Mouse (Mus musculus) right cerebral cortex, postnatal 14 days (tissue): ENCODE results near the gene Cdc42ep2.

Experiments
- DNase-seq: peaks from one replicate; pipeline ENCODE4 v3.0.0; 2022

Cdc42ep2 gene

GRCm38 (mm10) chr19:5940173-5940572, 15.6 kb upstream of the Cdc42ep2 start:
- peak; percentile 48 for DNase-seq

- DNase-seq, result no peak
Measured at GRCm38 (mm10) chr19:5939715-5940114, 15.1 kb upstream of the Cdc42ep2 start.

- no peak for DNase-seq
Measured at GRCm38 (mm10) chr19:5938516-5938915, 13.9 kb upstream of the Cdc42ep2 start.

DNA sequence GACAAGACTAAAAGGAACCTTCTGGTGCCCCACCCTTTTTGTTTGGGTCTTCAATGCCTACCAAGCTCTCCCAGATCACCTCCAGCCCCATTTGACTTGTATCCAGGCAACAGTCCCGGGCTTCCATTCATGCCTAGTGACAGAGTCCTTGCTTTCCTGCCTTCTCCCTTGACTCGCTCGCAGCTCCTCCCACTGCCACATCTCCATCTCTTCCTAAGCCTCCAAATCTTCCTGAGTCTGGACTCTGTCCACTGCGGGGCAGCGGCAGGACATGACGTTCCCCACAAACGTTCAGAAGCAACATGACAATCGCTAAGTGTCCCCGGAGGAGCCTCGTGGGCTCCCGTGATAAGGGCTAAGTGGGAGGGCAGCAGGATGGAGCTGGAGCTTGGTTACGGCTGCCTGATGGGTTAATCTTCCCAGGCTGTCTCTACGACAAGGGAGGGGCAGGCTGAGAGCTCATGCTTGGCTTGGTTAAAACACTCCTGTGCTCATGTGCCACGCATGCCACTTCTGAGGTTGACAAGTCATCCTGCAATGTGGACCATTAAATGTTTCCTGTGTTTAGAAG, 13.3 kb upstream of the Cdc42ep2 start:
- DNase-seq, result no peak

DNA sequence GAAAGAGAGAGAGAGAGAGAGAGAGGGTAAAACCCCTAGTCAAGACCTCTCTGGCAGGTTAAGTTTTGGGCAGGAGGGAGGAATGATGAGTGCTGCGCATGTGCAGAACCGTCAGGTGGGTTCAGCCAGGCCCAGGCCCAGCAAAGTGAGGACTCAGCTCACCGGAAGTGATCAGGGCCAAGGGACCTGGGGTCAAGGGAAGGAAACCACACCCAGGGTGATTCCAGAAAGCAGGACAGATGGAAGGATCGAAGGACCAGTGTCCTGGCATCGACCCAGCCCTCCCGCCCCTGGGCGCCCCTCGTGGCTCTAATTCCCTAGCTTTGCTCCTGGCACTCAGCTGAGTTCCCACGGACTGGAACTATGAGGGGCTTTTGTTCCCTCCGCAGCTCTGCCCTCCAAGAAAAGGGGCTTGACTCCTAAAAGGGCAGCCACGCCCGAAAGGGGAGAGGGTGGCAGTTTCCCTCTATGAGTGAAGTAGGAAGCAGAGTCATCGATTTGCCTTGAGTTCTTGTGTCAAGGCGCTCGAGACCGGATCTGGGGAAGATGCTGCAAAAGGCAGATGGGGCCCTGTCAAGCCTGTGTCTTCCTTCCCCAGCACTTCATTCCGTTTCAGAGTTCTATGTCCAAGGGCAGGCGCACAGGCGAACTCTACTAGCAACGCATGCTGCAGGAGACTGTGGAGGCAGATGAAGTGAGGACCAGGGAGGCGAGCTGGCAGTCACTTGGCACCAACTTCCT, 12.6 kb upstream of the Cdc42ep2 start:
- DNase-seq, result no peak

- DNase-seq, result no peak
Measured at GRCm38 (mm10) chr19:5935691-5936090, 11.1 kb upstream of the Cdc42ep2 start.

GRCm38 (mm10) chr19:5935266-5935665, 10.7 kb upstream of the Cdc42ep2 start:
- no peak for DNase-seq

- DNase-seq, result no peak
Measured at GRCm38 (mm10) chr19:5929634-5930596, 5.3 kb upstream of the Cdc42ep2 start.

GRCm38 (mm10) chr19:5928546-5928945, 3.9 kb upstream of the Cdc42ep2 start:
- DNase-seq, result no peak

GRCm38 (mm10) chr19:5928104-5928503, 3.5 kb upstream of the Cdc42ep2 start:
- no peak for DNase-seq

DNA sequence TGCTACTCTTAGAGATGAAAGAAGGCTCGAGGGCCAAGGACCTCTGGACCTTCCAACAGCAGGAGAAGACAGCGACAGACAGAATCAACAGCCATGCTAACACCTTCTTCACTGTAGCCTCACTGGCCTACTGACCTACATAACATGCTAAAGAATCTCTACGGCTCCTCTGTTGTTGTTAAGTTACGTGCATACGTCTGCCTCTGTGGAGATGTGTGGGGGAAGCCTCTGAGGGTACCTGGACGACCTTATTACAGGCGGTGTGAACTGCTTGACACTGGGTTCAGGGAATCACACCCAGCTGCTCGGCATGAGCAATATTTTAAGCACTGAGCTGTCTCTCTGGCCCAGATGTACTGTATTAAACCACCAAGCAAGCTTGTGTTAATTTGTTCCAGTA, 2.9 kb upstream of the Cdc42ep2 start:
- no peak for DNase-seq

DNA sequence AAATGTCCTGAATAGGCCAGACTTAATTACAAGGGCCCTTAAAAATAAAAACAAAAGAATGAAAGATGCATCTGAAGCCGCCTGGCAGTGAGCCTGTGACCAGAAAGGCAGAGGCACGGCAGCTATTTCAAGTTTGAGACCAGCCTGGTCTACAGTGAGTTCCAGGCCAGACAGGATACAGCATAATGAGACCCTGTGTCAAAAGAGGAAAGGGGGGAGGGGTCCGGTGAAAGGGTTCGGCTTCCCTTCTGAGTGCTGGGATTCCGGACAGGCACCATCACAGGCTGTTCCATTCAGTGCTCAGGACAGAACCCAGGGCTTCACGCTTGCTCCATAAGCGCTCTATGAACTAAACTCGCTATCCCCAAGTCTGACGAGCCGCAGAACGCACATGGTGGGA, 2.4 kb upstream of the Cdc42ep2 start:
- DNase-seq, result no peak

DNA sequence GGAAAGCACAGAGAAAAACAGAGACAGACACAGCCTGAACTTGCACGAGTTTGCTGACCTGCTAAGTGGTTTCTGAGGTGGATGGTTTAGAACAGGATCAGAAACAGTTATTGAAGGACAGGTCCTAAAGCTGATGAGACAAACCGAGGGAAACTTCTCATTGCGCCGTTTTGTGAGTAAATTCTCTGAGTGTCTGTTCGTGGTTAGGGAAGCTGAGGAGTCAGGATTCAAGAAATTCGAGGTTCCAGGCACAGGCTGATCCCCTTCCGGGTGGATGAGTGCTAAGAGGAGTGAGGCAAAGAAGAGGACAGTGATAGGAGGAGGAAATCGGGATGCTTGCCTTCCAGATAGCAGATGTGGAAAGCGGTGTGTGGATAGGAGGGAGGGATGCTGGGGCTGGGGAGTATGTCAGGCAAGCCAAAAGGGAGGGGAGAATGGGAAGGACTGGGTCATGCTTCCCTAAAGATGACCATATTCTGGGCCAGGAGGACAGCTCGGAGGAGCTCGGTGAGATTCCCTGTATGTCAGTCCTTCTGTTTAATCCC, 767 bp upstream of the Cdc42ep2 start:
- no peak for DNase-seq

DNA sequence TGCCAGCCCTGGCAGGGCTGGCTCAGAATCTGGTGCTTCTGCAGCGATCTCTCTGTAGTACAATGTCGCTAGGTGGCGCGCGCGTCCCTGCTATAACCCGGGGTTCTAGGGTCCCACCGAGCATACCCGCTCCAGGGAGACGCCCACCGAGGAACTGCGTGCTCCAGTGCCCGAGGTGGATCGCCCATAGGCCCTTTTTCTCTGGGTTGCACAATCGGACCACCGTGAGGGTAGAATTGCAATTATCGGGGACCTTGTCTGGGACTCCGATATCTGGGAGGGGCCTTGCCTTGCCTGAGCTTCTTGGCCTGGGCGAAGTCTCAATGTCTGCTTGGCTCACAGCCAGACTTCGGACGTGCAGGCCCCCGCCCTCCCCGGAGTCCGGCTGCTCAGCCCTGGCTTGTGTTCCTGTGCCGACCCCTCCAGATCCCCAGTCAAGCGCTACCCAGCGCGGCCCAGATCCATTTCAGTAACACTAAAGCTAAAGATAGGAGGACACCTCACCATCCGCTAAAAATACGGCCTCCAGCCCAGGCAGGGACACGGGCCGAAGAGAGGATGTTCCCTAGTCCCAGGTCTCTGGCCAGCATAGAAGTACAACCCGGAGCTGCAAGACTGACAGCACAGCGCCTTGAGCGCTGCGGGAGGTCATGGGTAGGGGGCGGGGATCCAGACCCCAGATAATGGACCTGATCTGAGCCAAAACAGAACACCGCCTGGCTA, 465 bp downstream of the Cdc42ep2 start:
- DNase-seq, result peak; percentile 98

GRCm38 (mm10) chr19:5922963-5923362, 1.7 kb downstream of the Cdc42ep2 start:
- DNase-seq, result no peak

GRCm38 (mm10) chr19:5922119-5922942, 2.3 kb downstream of the Cdc42ep2 start:
- DNase-seq, result no peak

DNA sequence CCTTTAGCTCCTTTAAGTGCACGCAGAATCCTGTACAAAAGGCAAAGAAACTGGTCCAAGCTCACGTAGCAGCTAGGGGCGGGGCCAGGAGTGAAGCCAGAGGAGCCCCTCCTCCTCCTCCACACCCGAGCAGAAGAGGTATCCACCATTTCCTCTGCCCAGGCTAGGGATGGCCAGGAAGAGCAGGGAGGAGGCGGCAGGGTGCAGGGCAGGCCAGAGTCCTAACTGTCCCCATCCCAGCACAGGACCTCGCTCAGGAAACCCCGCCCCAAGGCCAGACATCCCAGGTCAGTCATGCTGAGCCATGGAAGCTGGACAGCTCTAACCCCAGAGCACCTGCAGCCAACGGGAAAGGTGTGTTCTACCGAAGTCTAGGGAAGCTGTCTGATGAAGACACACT, 2.9 kb downstream of the Cdc42ep2 start:
- DNase-seq, result no peak

DNA sequence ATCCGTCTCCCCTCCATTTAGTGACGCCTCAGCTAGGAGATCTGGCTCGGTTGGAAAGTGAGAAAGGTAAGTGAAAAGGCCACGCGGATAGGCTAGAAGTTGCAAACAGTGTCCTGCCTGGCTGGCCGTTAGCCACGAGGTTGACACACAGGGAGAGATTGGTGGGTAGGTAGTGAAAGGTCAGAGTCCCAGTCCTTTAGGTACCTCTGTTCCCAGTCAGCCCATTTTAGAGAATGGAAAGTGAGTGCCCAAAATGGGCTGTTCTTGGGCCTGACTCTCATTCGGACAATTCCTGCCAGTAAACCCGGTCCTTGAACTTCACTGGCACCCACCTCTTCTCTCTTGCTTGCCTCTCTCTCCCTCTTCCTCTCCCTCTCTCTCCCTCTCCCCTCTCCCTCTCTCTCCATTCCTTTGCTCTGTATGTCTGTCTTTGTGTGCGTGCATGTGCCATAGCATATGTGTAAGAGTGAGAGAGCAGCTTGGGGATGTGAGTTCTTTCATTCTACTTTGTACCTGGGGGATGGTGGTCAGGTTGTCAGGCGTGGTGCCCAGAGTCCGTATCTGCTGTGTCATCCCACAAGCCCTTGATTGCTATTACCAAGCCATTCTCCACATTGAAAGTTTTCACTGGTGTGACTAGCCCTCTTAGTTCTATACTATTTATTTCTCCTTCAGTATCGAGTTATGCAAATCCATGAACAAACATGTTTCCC, 11.5 kb downstream of the Cdc42ep2 start, which contains the start of gene Dpf2:
TSS of gene Dpf2 (minus strand) at position 4 of the 713 bp plus-strand sequence.
- DNase-seq, result no peak

GRCm38 (mm10) chr19:5912103-5913006, 12.3 kb downstream of the Cdc42ep2 start:
- DNase-seq, result peak; percentile 99
